Mouse (Mus musculus) heart, postnatal 0 days (tissue): ENCODE results near the gene Anks1. TPM values are rescaled to one million over a fixed set of nuclear protein-coding genes. Genes with fewer than 3 reads are reported as not detected.

Experiments
- ATAC-seq: fragments of 200-750 bp; cut with Nextera tagmentation; 2 replicates; pipeline ENCODE4 v1.8.0; 2017; ENCODE audit warnings: low read depth, moderate number of reproducible peaks, moderate library complexity; ENCODE audit not compliant: insufficient read depth
- DNase-seq: peaks from one replicate; pipeline ENCODE4 v3.0.0-alpha.2; 2016; ENCODE audit warnings: low spot score
- H3K27ac ChIP-seq: fragments of 300-500 bp; sonication (generic); 2 replicates; pipeline ENCODE4 v1.5.1; 2014; ENCODE audit warnings: low read depth, mild to moderate bottlenecking
- H3K27me3 ChIP-seq: fragments of 300-500 bp; sonication (generic); 2 replicates; pipeline ENCODE4 v1.6.1; 2014; ENCODE audit warnings: low read length, mixed read lengths; ENCODE audit not compliant: control insufficient read depth, insufficient read depth
- H3K36me3 ChIP-seq: fragments of 300-500 bp; sonication (generic); replicated peaks from 2 replicates; pipeline ENCODE4 v1.6.1; 2014; ENCODE audit warnings: low read length, mixed read lengths; ENCODE audit not compliant: control insufficient read depth, insufficient read depth
- H3K4me1 ChIP-seq: fragments of 300-500 bp; sonication (generic); 2 replicates; pipeline ENCODE4 v1.6.1; 2014; ENCODE audit warnings: antibody characterized with exemption; ENCODE audit not compliant: control insufficient read depth, insufficient read depth
- H3K4me2 ChIP-seq: fragments of 300-500 bp; sonication (generic); 2 replicates; pipeline ENCODE4 v1.6.1; 2014; ENCODE audit warnings: low read depth, mild to moderate bottlenecking, low read length, moderate library complexity
- H3K4me3 ChIP-seq: fragments of 300-500 bp; sonication (generic); 2 replicates; pipeline ENCODE4 v1.5.1; 2014; ENCODE audit warnings: low read depth, low read length
- H3K9ac ChIP-seq: fragments of 300-500 bp; sonication (generic); replicated peaks from 2 replicates; pipeline ENCODE4 v1.6.1; 2014; ENCODE audit warnings: low read depth, low read length, mixed read lengths
- H3K9me3 ChIP-seq: fragments of 300-500 bp; sonication (generic); replicated peaks from 2 replicates; pipeline ENCODE4 v1.6.1; 2016; ENCODE audit warnings: low read length; ENCODE audit not compliant: control insufficient read depth
- CTCF ChIP-seq: IDR thresholded peaks from 2 replicates; pipeline ENCODE4 v1.5.1; 2016; ENCODE audit warnings: antibody characterized with exemption, control low read depth, low read depth
- EP300 ChIP-seq: IDR thresholded peaks from 2 replicates; pipeline ENCODE4 v1.6.1; 2016; ENCODE audit warnings: antibody characterized with exemption, low read depth
- WGBS: fragments of 180-500 bp; shearing (Covaris S2); extraction: QIAGEN DNeasy Blood & Tissue Kit; methylation state at CpG from one replicate; pipeline ENCODE4 v1.1.7; 2014; 5-methylcytosine and 5-hydroxymethylcytosine counted together
- polyA plus RNA-seq: library from polyadenylated mRNA; unstranded; fragments of >200 nt; fragmentation: Nextera tagmentation; extraction: Ambion mirVana; gene quantifications from 2 replicates; pipeline ENCODE4 v1.2.1, GENCODE M21; 2015
- total RNA-seq: library from RNA; depleted of rRNA; stranded (reverse); fragments of >200 nt; gene quantifications from 2 replicates; pipeline ENCODE4 v1.2.3, GENCODE M21; 2014; ENCODE audit warnings: low replicate concordance

Anks1 gene
- total and polyA plus RNA-seq, 2 experiments from 2014 or later, result 11.0 to 55.4 TPM

GRCm38 (mm10) chr17:28034986-28035385 lies 125.9 kb downstream of the Anks1 start:
- peaks cover 11% of the 10 kb centered on the region for H3K36me3 ChIP-seq
- H3K27ac ChIP-seq, result peak overlapping the region; percentile 39; the same call in 1 of the 2 replicates
- H3K9ac ChIP-seq, result no peak overlapping the region
- no peaks in the 10 kb centered on the region for H3K27me3 ChIP-seq
- no peak overlapping the region for H3K4me3 ChIP-seq
- no peaks in the 10 kb centered on the region for H3K9me3 ChIP-seq
- ATAC-seq, result peak; percentile 66
- WGBS, result 29% methylated on average over 8 of the region's 8 CpGs
- no peak overlapping the region for H3K4me2 ChIP-seq
- TF ChIP-seq EP300 (no peak), CTCF (no peak)
- peak; percentile 60 for DNase-seq
- H3K4me1 ChIP-seq, result peaks cover 17% of the 10 kb centered on the region

GRCm38 (mm10) chr17:28036813-28037756 lies 128.0 kb downstream of the Anks1 start:
- DNase-seq, result no peak
- H3K4me1 ChIP-seq, result peaks cover 17% of the 10 kb centered on the region
- no peak overlapping the region for H3K9ac ChIP-seq
- H3K4me2 ChIP-seq, result no peak overlapping the region
- H3K9me3 ChIP-seq, result no peaks in the 10 kb centered on the region
- no peaks in the 10 kb centered on the region for H3K27me3 ChIP-seq
- peaks cover 29% of the 10 kb centered on the region for H3K36me3 ChIP-seq
- TF ChIP-seq CTCF, result no peak
- TF ChIP-seq EP300, result no peak
- WGBS, result 69% methylated on average over 14 of the region's 14 CpGs
- ATAC-seq, result no peak
- no peak overlapping the region for H3K27ac ChIP-seq
- no peak overlapping the region for H3K4me3 ChIP-seq

GRCm38 (mm10) chr17:28040620-28041019 lies 131.5 kb downstream of the Anks1 start:
- Histone ChIP-seq H3K9me3 (no peaks in the 10 kb centered on the region), H3K9ac (no peak overlapping the region), H3K27me3 (no peaks in the 10 kb centered on the region), H3K27ac (no peak overlapping the region), H3K4me2 (no peak overlapping the region), H3K36me3 (peaks cover 61% of the 10 kb centered on the region), H3K4me1 (no peaks in the 10 kb centered on the region), H3K4me3 (no peak overlapping the region)
- TF ChIP-seq EP300 (no peak), CTCF (no peak)
- ATAC-seq (no peak), DNase-seq (no peak)
- WGBS, result 52% methylated on average over 16 of the region's 16 CpGs

GRCm38 (mm10) chr17:28041298-28041697 lies 132.2 kb downstream of the Anks1 start:
- H3K4me1 ChIP-seq, result no peaks in the 10 kb centered on the region
- H3K9me3 ChIP-seq, result no peaks in the 10 kb centered on the region
- H3K27me3 ChIP-seq, result no peaks in the 10 kb centered on the region
- ATAC-seq (no peak), DNase-seq (no peak)
- no peak overlapping the region for H3K9ac ChIP-seq
- H3K4me3 ChIP-seq, result no peak overlapping the region
- TF ChIP-seq EP300, result no peak
- no peak for TF ChIP-seq CTCF
- H3K27ac ChIP-seq, result no peak overlapping the region
- H3K4me2 ChIP-seq, result no peak overlapping the region
- WGBS, result 92% methylated on average over 13 of the region's 13 CpGs
- peaks cover 62% of the 10 kb centered on the region for H3K36me3 ChIP-seq

- Histone ChIP-seq H3K9ac (no peak overlapping the region), H3K4me1 (no peaks in the 10 kb centered on the region), H3K36me3 (peaks cover 64% of the 10 kb centered on the region), H3K27me3 (no peaks in the 10 kb centered on the region), H3K4me2 (no peak overlapping the region), H3K27ac (no peak overlapping the region), H3K4me3 (no peak overlapping the region), H3K9me3 (no peaks in the 10 kb centered on the region)
- no peak for TF ChIP-seq EP300
- peak; percentile 37 for TF ChIP-seq CTCF
- DNase-seq (no peak), ATAC-seq (peak; percentile 47)
- 54% methylated on average over 23 of the region's 23 CpGs for WGBS
These were observed 133.2 kb downstream of the Anks1 start for GRCm38 (mm10) chr17:28042299-28042771.
